Mouse (Mus musculus): ENCODE results near the gene Slc2a9. TPM values are rescaled to one million over a fixed set of nuclear protein-coding genes. Genes with fewer than 3 reads are reported as not detected.

Slc2a9 gene
- total and polyA plus RNA-seq, 3 experiments: 0.50 to 4.2 (median 3.5) TPM

- H3K4me3 ChIP-seq (ENCODE audit: low read depth, low read length): no peak overlapping the region; the same call in 1 of the 2 replicates
- DNase-seq (ENCODE audit: low spot score): no peak
- peaks cover 23% of the 10 kb centered on the region for H3K36me3 ChIP-seq (replicated peaks)
Observed at GRCm38 (mm10) chr5:38476861-38477565, 25.9 kb downstream of the Slc2a9 start.

GRCm38 (mm10) chr5:38470881-38471280 is 32.1 kb downstream of the Slc2a9 start:
- Histone ChIP-seq H3K36me3 (replicated peaks) (peaks cover 12% of the 10 kb centered on the region), H3K4me1 (ENCODE audit: insufficient read depth, low read depth, low read length) (peaks cover 51% of the 10 kb centered on the region), H3K27me3 (ENCODE audit: insufficient read depth, low read length) (no peaks in the 10 kb centered on the region), H3K9me3 (replicated peaks) (peaks cover 1% of the 10 kb centered on the region; the same call in 1 of the 2 replicates), H3K4me3 (ENCODE audit: low read depth, low read length) (no peak overlapping the region)
- DNase-seq (ENCODE audit: low spot score) (no peak), ATAC-seq (ENCODE audit: extremely low read depth, insufficient number of reproducible peaks, low FRiP score, poor library complexity, severe bottlenecking) (no peak)
- TF ChIP-seq TAL1 (conservative IDR thresholded peaks at IDR 0.05; ENCODE audit: low read depth, low read length) (no peak), CTCF (IDR thresholded peaks at IDR 0.05; ENCODE audit: low read depth, low read length) (no peak), GATA1 (IDR thresholded peaks at IDR 0.05; ENCODE audit: borderline replicate concordance, low read length) (no peak), POLR2AphosphoS5 (IDR thresholded peaks at IDR 0.05; ENCODE audit: insufficient replicate concordance, low read depth, low read length) (no peak), GATA2 (IDR thresholded peaks at IDR 0.05; ENCODE audit: borderline replicate concordance, low read depth, low read length) (no peak)

More at GRCm38 (mm10) chr5:38476861-38477565, 25.9 kb downstream of the Slc2a9 start:
- H3K9me3 ChIP-seq (replicated peaks): peaks cover 3% of the 10 kb centered on the region; the same call in 1 of the 2 replicates
- H3K4me1 ChIP-seq (ENCODE audit: insufficient read depth, low read depth, low read length): peaks cover 47% of the 10 kb centered on the region
- H3K27me3 ChIP-seq (ENCODE audit: insufficient read depth, low read length): no peaks in the 10 kb centered on the region
- no peak for ATAC-seq (ENCODE audit: extremely low read depth, insufficient number of reproducible peaks, low FRiP score, poor library complexity, severe bottlenecking)
- TF ChIP-seq TAL1 (conservative IDR thresholded peaks at IDR 0.05; ENCODE audit: low read depth, low read length) (no peak), CTCF (IDR thresholded peaks at IDR 0.05; ENCODE audit: low read depth, low read length) (peak; percentile 33; the same call in 1 of the 2 replicates)

- Histone ChIP-seq H3K27me3 (ENCODE audit: insufficient read depth, low read length) (no peaks in the 10 kb centered on the region), H3K4me3 (ENCODE audit: low read depth, low read length) (no peak overlapping the region), H3K36me3 (replicated peaks) (peaks cover 11% of the 10 kb centered on the region), H3K4me1 (ENCODE audit: insufficient read depth, low read depth, low read length) (peaks cover 58% of the 10 kb centered on the region), H3K9me3 (replicated peaks) (no peaks in the 10 kb centered on the region)
- TF ChIP-seq CTCF (IDR thresholded peaks at IDR 0.05; ENCODE audit: low read depth, low read length) (peak; percentile 64), POLR2AphosphoS5 (IDR thresholded peaks at IDR 0.05; ENCODE audit: insufficient replicate concordance, low read depth, low read length) (no peak)
- no peak for ATAC-seq (ENCODE audit: extremely low read depth, insufficient number of reproducible peaks, low FRiP score, poor library complexity, severe bottlenecking)
- DNase-seq (ENCODE audit: low spot score): peak; percentile 31
Observed at GRCm38 (mm10) chr5:38469891-38470578, 32.9 kb downstream of the Slc2a9 start.

DNA sequence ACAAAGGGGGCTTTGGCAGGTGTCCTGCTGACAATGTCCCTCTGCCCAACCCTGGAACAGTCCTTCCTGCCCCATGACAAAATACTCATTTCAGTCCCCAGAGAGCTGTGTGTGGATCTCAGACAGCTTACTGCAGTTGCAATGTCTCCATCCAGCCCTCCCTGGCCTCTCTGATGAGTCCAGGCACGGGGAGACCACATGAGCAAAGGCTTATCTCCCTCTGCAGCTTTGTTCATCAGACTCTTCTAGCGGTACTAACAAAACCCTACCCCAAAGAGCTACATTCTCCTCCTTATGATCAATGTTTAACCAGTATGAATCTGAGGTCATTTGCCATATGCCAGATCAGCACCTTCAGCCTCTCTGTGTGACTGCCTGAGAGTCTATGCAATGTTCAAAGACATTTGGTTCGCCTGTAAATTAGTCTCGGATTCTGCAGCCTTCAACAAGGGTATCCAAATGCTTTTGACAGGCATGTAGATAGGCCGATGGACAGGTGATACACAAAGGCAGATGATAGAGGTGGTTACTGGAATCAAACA is 36.3 kb downstream of the Slc2a9 start:
- peak; percentile 84 for TF ChIP-seq TAL1 (conservative IDR thresholded peaks at IDR 0.05; ENCODE audit: low read depth, low read length)
- no peak for TF ChIP-seq POLR2AphosphoS5 (IDR thresholded peaks at IDR 0.05; ENCODE audit: insufficient replicate concordance, low read depth, low read length)
- no peaks in the 10 kb centered on the region for H3K27me3 ChIP-seq (ENCODE audit: insufficient read depth, low read length)
- H3K4me1 ChIP-seq (ENCODE audit: insufficient read depth, low read depth, low read length): peaks cover 66% of the 10 kb centered on the region
- peak; percentile 88 for ATAC-seq (ENCODE audit: extremely low read depth, insufficient number of reproducible peaks, low FRiP score, poor library complexity, severe bottlenecking)
- no peaks in the 10 kb centered on the region for H3K9me3 ChIP-seq (replicated peaks)
- H3K36me3 ChIP-seq (replicated peaks): peaks cover 11% of the 10 kb centered on the region
- peak overlapping the region; percentile 35; the same call in 1 of the 2 replicates for H3K4me3 ChIP-seq (ENCODE audit: low read depth, low read length)
- DNase-seq (ENCODE audit: low spot score): peak; percentile 47

DNA sequence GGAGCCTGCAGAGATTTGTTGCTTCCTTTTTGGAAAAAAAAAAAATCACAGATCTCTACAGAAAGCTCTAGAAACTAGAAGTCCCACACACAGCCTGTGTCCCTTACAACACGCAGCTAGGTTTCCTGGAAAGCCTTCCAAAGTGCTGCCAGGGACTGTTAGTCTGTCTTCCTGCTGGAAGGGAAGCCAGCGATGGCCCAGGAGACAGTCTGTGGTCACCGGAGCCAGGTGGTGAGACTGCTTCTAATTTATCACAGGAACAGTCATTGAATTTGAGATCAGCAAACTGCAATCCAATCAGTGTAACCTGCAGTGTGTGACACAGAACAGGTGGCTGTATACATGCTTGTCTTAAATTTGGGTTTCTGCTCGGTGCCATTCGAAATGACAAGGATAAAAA is 41.7 kb downstream of the Slc2a9 start:
- H3K27me3 ChIP-seq (ENCODE audit: insufficient read depth, low read length): no peaks in the 10 kb centered on the region
- H3K4me1 ChIP-seq (ENCODE audit: insufficient read depth, low read depth, low read length): peaks cover 19% of the 10 kb centered on the region
- DNase-seq (ENCODE audit: low spot score) (no peak), ATAC-seq (ENCODE audit: extremely low read depth, insufficient number of reproducible peaks, low FRiP score, poor library complexity, severe bottlenecking) (no peak)
- TF ChIP-seq GATA2 (IDR thresholded peaks at IDR 0.05; ENCODE audit: borderline replicate concordance, low read depth, low read length) (no peak), POLR2AphosphoS5 (IDR thresholded peaks at IDR 0.05; ENCODE audit: insufficient replicate concordance, low read depth, low read length) (no peak), GATA1 (IDR thresholded peaks at IDR 0.05; ENCODE audit: borderline replicate concordance, low read length) (no peak), CTCF (IDR thresholded peaks at IDR 0.05; ENCODE audit: low read depth, low read length) (no peak), TAL1 (conservative IDR thresholded peaks at IDR 0.05; ENCODE audit: low read depth, low read length) (no peak)
- H3K9me3 ChIP-seq (replicated peaks): no peaks in the 10 kb centered on the region
- H3K4me3 ChIP-seq (ENCODE audit: low read depth, low read length): no peak overlapping the region
- no peaks in the 10 kb centered on the region for H3K36me3 ChIP-seq (replicated peaks)

GRCm38 (mm10) chr5:38450936-38451335 is 52.0 kb downstream of the Slc2a9 start:
- peaks cover 3% of the 10 kb centered on the region for H3K36me3 ChIP-seq (replicated peaks)
- peaks cover 5% of the 10 kb centered on the region; the same call in 1 of the 2 replicates for H3K27me3 ChIP-seq (ENCODE audit: insufficient read depth, low read length)
- DNase-seq (ENCODE audit: low spot score) (no peak), ATAC-seq (ENCODE audit: extremely low read depth, insufficient number of reproducible peaks, low FRiP score, poor library complexity, severe bottlenecking) (no peak)
- no peak for TF ChIP-seq GATA2 (IDR thresholded peaks at IDR 0.05; ENCODE audit: borderline replicate concordance, low read depth, low read length)
- TF ChIP-seq GATA1 (IDR thresholded peaks at IDR 0.05; ENCODE audit: borderline replicate concordance, low read length): no peak
- TF ChIP-seq POLR2AphosphoS5 (IDR thresholded peaks at IDR 0.05; ENCODE audit: insufficient replicate concordance, low read depth, low read length): no peak
- no peak for TF ChIP-seq TAL1 (conservative IDR thresholded peaks at IDR 0.05; ENCODE audit: low read depth, low read length)
- TF ChIP-seq CTCF (IDR thresholded peaks at IDR 0.05; ENCODE audit: low read depth, low read length): no peak
- no peaks in the 10 kb centered on the region for H3K4me1 ChIP-seq (ENCODE audit: insufficient read depth, low read depth, low read length)
- no peaks in the 10 kb centered on the region for H3K9me3 ChIP-seq (replicated peaks)
- H3K4me3 ChIP-seq (ENCODE audit: low read depth, low read length): no peak overlapping the region
